Mouse (Mus musculus): Measurements from ENCODE around the gene Klk1b9. TPM values are rescaled to one million over a fixed set of nuclear protein-coding genes. Genes with fewer than 3 reads are reported as not detected.

Gene Klk1b9
- polyA plus RNA-seq, 2 experiments from 2014 or later = not detected

Other genes with a start within 250 kb of the Klk1b9 start
- gene Klk12, start 207.2 kb upstream of the Klk1b9 start, polyA plus RNA-seq (2017; shearing (Covaris generic)) = not detected
- 1 to 10 TPM in 1 of 2 experiments, not detected in 1; 1.0 TPM for gene Klk11, start 201.5 kb upstream of the Klk1b9 start, polyA plus RNA-seq (2017; shearing (Covaris generic))
- gene Klk10, start 195.0 kb upstream of the Klk1b9 start, polyA plus RNA-seq (2017; shearing (Covaris generic)) = under 1 TPM in 1 of 2 experiments, not detected in 1; 0.23 TPM
- gene Klk9, start 184.2 kb upstream of the Klk1b9 start, polyA plus RNA-seq (2017; shearing (Covaris generic)) = not detected
- gene Klk8, start 178.5 kb upstream of the Klk1b9 start, polyA plus RNA-seq (2017; shearing (Covaris generic)) = 100 to 1,000 TPM; 136 to 138 TPM
- gene Klk7, start 164.8 kb upstream of the Klk1b9 start, polyA plus RNA-seq (2017; shearing (Covaris generic)) = under 1 TPM in 1 of 2 experiments, not detected in 1; 0.23 TPM
- not detected for gene Klk6, start 151.6 kb upstream of the Klk1b9 start, polyA plus RNA-seq (2017; shearing (Covaris generic))
- gene Klk5, start 134.1 kb upstream of the Klk1b9 start, polyA plus RNA-seq (2017; shearing (Covaris generic)) = not detected
- gene Klk4, start 94.9 kb upstream of the Klk1b9 start, polyA plus RNA-seq (2017; shearing (Covaris generic)) = not detected
- gene Klk15, start 42.3 kb upstream of the Klk1b9 start, polyA plus RNA-seq (2017; shearing (Covaris generic)) = not detected
- not detected for gene Klk1b8, start 25.4 kb upstream of the Klk1b9 start, polyA plus RNA-seq (2017; shearing (Covaris generic))
- gene Klk1b1, start 9.3 kb upstream of the Klk1b9 start, polyA plus RNA-seq (2017; shearing (Covaris generic)) = not detected
- not detected for gene Klk1b11, start 19.8 kb downstream of the Klk1b9 start, polyA plus RNA-seq (2017; shearing (Covaris generic))
- not detected for gene Klk1b26, start 36.1 kb downstream of the Klk1b9 start, polyA plus RNA-seq (2017; shearing (Covaris generic))
- gene Klk1b27, start 76.2 kb downstream of the Klk1b9 start, polyA plus RNA-seq (2017; shearing (Covaris generic)) = 1 to 10 TPM; 1.7 to 5.7 TPM
- not detected for gene Klk1b21, start 126.3 kb downstream of the Klk1b9 start, polyA plus RNA-seq (2017; shearing (Covaris generic))
- gene Klk1b22, start 136.6 kb downstream of the Klk1b9 start, polyA plus RNA-seq (2017; shearing (Covaris generic)) = not detected
- gene Klk1b16, start 160.7 kb downstream of the Klk1b9 start, polyA plus RNA-seq (2017; shearing (Covaris generic)) = not detected
- not detected for gene Klk1b24, start 212.2 kb downstream of the Klk1b9 start, polyA plus RNA-seq (2017; shearing (Covaris generic))
- not detected for gene Klk1b3, start 222.1 kb downstream of the Klk1b9 start, polyA plus RNA-seq (2017; shearing (Covaris generic))
- gene Klk1b4, start 231.4 kb downstream of the Klk1b9 start, polyA plus RNA-seq (2017; shearing (Covaris generic)) = not detected
- gene Klk1b5, start 239.9 kb downstream of the Klk1b9 start, polyA plus RNA-seq (2017; shearing (Covaris generic)) = not detected
- 1 to 10 TPM in 1 of 2 experiments, not detected in 1; 1.0 TPM for gene Klk1, start 249.3 kb downstream of the Klk1b9 start, polyA plus RNA-seq (2017; shearing (Covaris generic))

Data from CD4-positive, CD25-positive, alpha-beta regulatory T cell, adult 4 months (primary cell).